Mouse (Mus musculus) urinary bladder, postnatal 14 days (tissue): ENCODE data around the gene Spn.
"Not testable (repeated sequence)": the region's sequence is repeated elsewhere in the genome, so short reads cannot be mapped to it uniquely, and the experiment has no call there.

Experiments used
- DNase-seq: peaks from one replicate; pipeline ENCODE4 v3.0.0; 2021; ENCODE audit warnings: low spot score

The Spn gene

GRCm38 (mm10) chr7:127137262-127138017, at the start of gene Spn:
Gene Spn, minus strand, starts transcription at chr7:127137823.
- DNase-seq = no peak

GRCm38 (mm10) chr7:127187351-127187750, 49.7 kb upstream of the Spn start:
- no peak for DNase-seq

- DNase-seq = no peak
Observed at GRCm38 (mm10) chr7:127185601-127186000, 48.0 kb upstream of the Spn start.

GRCm38 (mm10) chr7:127184720-127185119, 47.1 kb upstream of the Spn start:
- DNase-seq = no peak

- no peak for DNase-seq
Observed at GRCm38 (mm10) chr7:127183828-127184227, 46.2 kb upstream of the Spn start.

- DNase-seq = no peak
Observed at GRCm38 (mm10) chr7:127183345-127183744, 45.7 kb upstream of the Spn start.

GRCm38 (mm10) chr7:127181724-127182123, 44.1 kb upstream of the Spn start:
- not testable (repeated sequence) for DNase-seq

GRCm38 (mm10) chr7:127180783-127181182, 43.2 kb upstream of the Spn start:
- DNase-seq = no peak

GRCm38 (mm10) chr7:127176937-127177336, 39.3 kb upstream of the Spn start:
- no peak for DNase-seq

GRCm38 (mm10) chr7:127166501-127166900, 28.9 kb upstream of the Spn start:
- DNase-seq = no peak

GRCm38 (mm10) chr7:127165607-127166493, 28.2 kb upstream of the Spn start:
- no peak for DNase-seq

GRCm38 (mm10) chr7:127164002-127164401, 26.4 kb upstream of the Spn start:
- no peak for DNase-seq

- DNase-seq = no peak
Observed at GRCm38 (mm10) chr7:127162546-127162945, 24.9 kb upstream of the Spn start.

GRCm38 (mm10) chr7:127157548-127157947, 19.9 kb upstream of the Spn start:
- no peak for DNase-seq

GRCm38 (mm10) chr7:127153477-127153876, 15.9 kb upstream of the Spn start:
- DNase-seq = no peak

GRCm38 (mm10) chr7:127152464-127152863, 14.8 kb upstream of the Spn start:
- no peak for DNase-seq

GRCm38 (mm10) chr7:127147901-127148300, 10.3 kb upstream of the Spn start:
- DNase-seq = no peak

- no peak for DNase-seq
Observed at GRCm38 (mm10) chr7:127146267-127146603, 8.6 kb upstream of the Spn start.

GRCm38 (mm10) chr7:127145387-127146266, 8.0 kb upstream of the Spn start:
- no peak for DNase-seq

GRCm38 (mm10) chr7:127144412-127144811, 6.8 kb upstream of the Spn start:
- DNase-seq = no peak

GRCm38 (mm10) chr7:127142666-127143065, 5.0 kb upstream of the Spn start:
- no peak for DNase-seq

- no peak for DNase-seq
Observed at GRCm38 (mm10) chr7:127142214-127142613, 4.6 kb upstream of the Spn start.
